Mouse (Mus musculus): ENCODE measurements around the gene Gm37240. TPM values are rescaled to one million over a fixed set of nuclear protein-coding genes. Genes with fewer than 3 reads are reported as not detected.

Gm37240 gene
- polyA plus RNA-seq, 1 experiment from 2014 or later: 0.93 TPM

- H3K9ac ChIP-seq (ENCODE audit: low read depth, low read length): no peak overlapping the region
- H3K27me3 ChIP-seq (replicated peaks; ENCODE audit: control insufficient read depth, insufficient read depth, low read length): no peaks in the 10 kb centered on the region
- no peaks in the 10 kb centered on the region for H3K4me1 ChIP-seq (ENCODE audit: control insufficient read depth, insufficient read depth, low read depth, low read length)
- 54% methylated on average over 2 of the region's 2 CpGs for WGBS
- no peak for ATAC-seq
- no peak overlapping the region for H3K4me3 ChIP-seq (ENCODE audit: low read length)
- H3K36me3 ChIP-seq (ENCODE audit: control insufficient read depth, insufficient read depth, low read length): no peaks in the 10 kb centered on the region
- H3K27ac ChIP-seq (ENCODE audit: low read depth, low read length): no peak overlapping the region
- H3K9me3 ChIP-seq (ENCODE audit: control insufficient read depth, low read length): no peaks in the 10 kb centered on the region
- no peak overlapping the region for H3K4me2 ChIP-seq (ENCODE audit: low read length)
Measured at GRCm38 (mm10) chr3:84771980-84772379, 1115.3 kb downstream of the Gm37240 start.

GRCm38 (mm10) chr3:84770518-84770917 is 1116.8 kb downstream of the Gm37240 start:
- no peaks in the 10 kb centered on the region for H3K4me1 ChIP-seq (ENCODE audit: control insufficient read depth, insufficient read depth, low read depth, low read length)
- no peak overlapping the region for H3K27ac ChIP-seq (ENCODE audit: low read depth, low read length)
- H3K4me2 ChIP-seq (ENCODE audit: low read length): no peak overlapping the region
- H3K9me3 ChIP-seq (ENCODE audit: control insufficient read depth, low read length): no peaks in the 10 kb centered on the region
- H3K4me3 ChIP-seq (ENCODE audit: low read length): no peak overlapping the region
- H3K9ac ChIP-seq (ENCODE audit: low read depth, low read length): no peak overlapping the region
- H3K27me3 ChIP-seq (replicated peaks; ENCODE audit: control insufficient read depth, insufficient read depth, low read length): no peaks in the 10 kb centered on the region
- no peak for ATAC-seq
- 92% methylated on average over 6 of the region's 6 CpGs for WGBS
- no peaks in the 10 kb centered on the region for H3K36me3 ChIP-seq (ENCODE audit: control insufficient read depth, insufficient read depth, low read length)

GRCm38 (mm10) chr3:84769411-84769810 is 1117.9 kb downstream of the Gm37240 start:
- no peak overlapping the region for H3K4me2 ChIP-seq (ENCODE audit: low read length)
- no peak for ATAC-seq
- no peak overlapping the region for H3K4me3 ChIP-seq (ENCODE audit: low read length)
- H3K27me3 ChIP-seq (replicated peaks; ENCODE audit: control insufficient read depth, insufficient read depth, low read length): no peaks in the 10 kb centered on the region
- H3K9ac ChIP-seq (ENCODE audit: low read depth, low read length): no peak overlapping the region
- no peaks in the 10 kb centered on the region for H3K9me3 ChIP-seq (ENCODE audit: control insufficient read depth, low read length)
- H3K36me3 ChIP-seq (ENCODE audit: control insufficient read depth, insufficient read depth, low read length): no peaks in the 10 kb centered on the region
- WGBS: 89% methylated on average over 6 of the region's 6 CpGs
- H3K27ac ChIP-seq (ENCODE audit: low read depth, low read length): no peak overlapping the region
- H3K4me1 ChIP-seq (ENCODE audit: control insufficient read depth, insufficient read depth, low read depth, low read length): no peaks in the 10 kb centered on the region

GRCm38 (mm10) chr3:84768940-84769339 is 1118.4 kb downstream of the Gm37240 start:
- no peak for ATAC-seq
- Histone ChIP-seq H3K9me3 (ENCODE audit: control insufficient read depth, low read length) (no peaks in the 10 kb centered on the region), H3K4me1 (ENCODE audit: control insufficient read depth, insufficient read depth, low read depth, low read length) (no peaks in the 10 kb centered on the region), H3K9ac (ENCODE audit: low read depth, low read length) (no peak overlapping the region), H3K4me2 (ENCODE audit: low read length) (no peak overlapping the region), H3K4me3 (ENCODE audit: low read length) (no peak overlapping the region), H3K27ac (ENCODE audit: low read depth, low read length) (no peak overlapping the region), H3K36me3 (ENCODE audit: control insufficient read depth, insufficient read depth, low read length) (no peaks in the 10 kb centered on the region), H3K27me3 (replicated peaks; ENCODE audit: control insufficient read depth, insufficient read depth, low read length) (no peaks in the 10 kb centered on the region)
- WGBS: 92% methylated on average over 4 of the region's 4 CpGs

- Histone ChIP-seq H3K27ac (ENCODE audit: low read depth, low read length) (no peak overlapping the region), H3K36me3 (ENCODE audit: control insufficient read depth, insufficient read depth, low read length) (no peaks in the 10 kb centered on the region), H3K4me1 (ENCODE audit: control insufficient read depth, insufficient read depth, low read depth, low read length) (no peaks in the 10 kb centered on the region), H3K4me2 (ENCODE audit: low read length) (no peak overlapping the region), H3K9ac (ENCODE audit: low read depth, low read length) (no peak overlapping the region), H3K9me3 (ENCODE audit: control insufficient read depth, low read length) (no peaks in the 10 kb centered on the region), H3K27me3 (replicated peaks; ENCODE audit: control insufficient read depth, insufficient read depth, low read length) (no peaks in the 10 kb centered on the region), H3K4me3 (ENCODE audit: low read length) (no peak overlapping the region)
- no peak for ATAC-seq
- 88% methylated on average over 2 of the region's 2 CpGs for WGBS
Measured at GRCm38 (mm10) chr3:84753816-84754215, 1133.5 kb downstream of the Gm37240 start.

- H3K9ac ChIP-seq (ENCODE audit: low read depth, low read length): no peak overlapping the region
- H3K4me2 ChIP-seq (ENCODE audit: low read length): no peak overlapping the region
- H3K4me3 ChIP-seq (ENCODE audit: low read length): no peak overlapping the region
- no peaks in the 10 kb centered on the region for H3K36me3 ChIP-seq (ENCODE audit: control insufficient read depth, insufficient read depth, low read length)
- H3K27ac ChIP-seq (ENCODE audit: low read depth, low read length): no peak overlapping the region
- no peak for ATAC-seq
- WGBS: 75% methylated on average over 5 of the region's 5 CpGs
- H3K27me3 ChIP-seq (replicated peaks; ENCODE audit: control insufficient read depth, insufficient read depth, low read length): no peaks in the 10 kb centered on the region
- no peaks in the 10 kb centered on the region for H3K9me3 ChIP-seq (ENCODE audit: control insufficient read depth, low read length)
- peaks cover 11% of the 10 kb centered on the region for H3K4me1 ChIP-seq (ENCODE audit: control insufficient read depth, insufficient read depth, low read depth, low read length)
Measured at GRCm38 (mm10) chr3:84749222-84749621, 1138.1 kb downstream of the Gm37240 start.

- Histone ChIP-seq H3K27me3 (replicated peaks; ENCODE audit: control insufficient read depth, insufficient read depth, low read length) (no peaks in the 10 kb centered on the region), H3K36me3 (ENCODE audit: control insufficient read depth, insufficient read depth, low read length) (no peaks in the 10 kb centered on the region), H3K4me3 (ENCODE audit: low read length) (no peak overlapping the region), H3K4me1 (ENCODE audit: control insufficient read depth, insufficient read depth, low read depth, low read length) (peaks cover 11% of the 10 kb centered on the region), H3K9me3 (ENCODE audit: control insufficient read depth, low read length) (no peaks in the 10 kb centered on the region), H3K27ac (ENCODE audit: low read depth, low read length) (no peak overlapping the region), H3K4me2 (ENCODE audit: low read length) (no peak overlapping the region), H3K9ac (ENCODE audit: low read depth, low read length) (no peak overlapping the region)
- 86% methylated on average over 5 of the region's 5 CpGs for WGBS
- no peak for ATAC-seq
Measured at GRCm38 (mm10) chr3:84748139-84748538, 1139.2 kb downstream of the Gm37240 start.

- H3K4me3 ChIP-seq (ENCODE audit: low read length): peak overlapping the region; percentile 28
- H3K4me1 ChIP-seq (ENCODE audit: control insufficient read depth, insufficient read depth, low read depth, low read length): peaks cover 11% of the 10 kb centered on the region
- no peaks in the 10 kb centered on the region for H3K9me3 ChIP-seq (ENCODE audit: control insufficient read depth, low read length)
- peak; percentile 89 for ATAC-seq
- no peaks in the 10 kb centered on the region for H3K27me3 ChIP-seq (replicated peaks; ENCODE audit: control insufficient read depth, insufficient read depth, low read length)
- WGBS: 35% methylated on average over 18 of the region's 18 CpGs
- H3K4me2 ChIP-seq (ENCODE audit: low read length): peak overlapping the region; percentile 54
- H3K9ac ChIP-seq (ENCODE audit: low read depth, low read length): peak overlapping the region; percentile 44
- H3K36me3 ChIP-seq (ENCODE audit: control insufficient read depth, insufficient read depth, low read length): no peaks in the 10 kb centered on the region
- peak overlapping the region; percentile 66; the same call in 1 of the 2 replicates for H3K27ac ChIP-seq (ENCODE audit: low read depth, low read length)
Measured at GRCm38 (mm10) chr3:84745537-84746189, 1141.7 kb downstream of the Gm37240 start.

GRCm38 (mm10) chr3:84744707-84745106 is 1142.6 kb downstream of the Gm37240 start:
- no peak overlapping the region for H3K27ac ChIP-seq (ENCODE audit: low read depth, low read length)
- ATAC-seq: no peak
- WGBS: 54% methylated on average over 13 of the region's 13 CpGs

More at GRCm38 (mm10) chr3:84744707-84745106, 1142.6 kb downstream of the Gm37240 start:
- no peak overlapping the region for H3K4me3 ChIP-seq (ENCODE audit: low read length)
- no peaks in the 10 kb centered on the region for H3K27me3 ChIP-seq (replicated peaks; ENCODE audit: control insufficient read depth, insufficient read depth, low read length)
- H3K36me3 ChIP-seq (ENCODE audit: control insufficient read depth, insufficient read depth, low read length): no peaks in the 10 kb centered on the region
- no peak overlapping the region for H3K4me2 ChIP-seq (ENCODE audit: low read length)
- no peaks in the 10 kb centered on the region for H3K9me3 ChIP-seq (ENCODE audit: control insufficient read depth, low read length)
- no peak overlapping the region for H3K9ac ChIP-seq (ENCODE audit: low read depth, low read length)
- peaks cover 11% of the 10 kb centered on the region for H3K4me1 ChIP-seq (ENCODE audit: control insufficient read depth, insufficient read depth, low read depth, low read length)

Measured in hindbrain, embryonic 16.5 days (tissue).